Mouse (Mus musculus) CD4-positive, CD25-positive, alpha-beta regulatory T cell (primary cell): ENCODE measurements around the gene Psg29. TPM values are rescaled to one million over a fixed set of nuclear protein-coding genes. Genes with fewer than 3 reads are reported as not detected.

Experiments
- polyA plus RNA-seq: library from polyadenylated mRNA; unstranded; fragments of 100-300 nt; shearing (Covaris generic); gene quantifications from one replicate; pipeline ENCODE4 v1.2.1, GENCODE M21; 2017

Psg29 gene
- polyA plus RNA-seq = not detected

GRCm38 (mm10) chr7:17203177-17203576 lies at the start of gene Psg29:
TSS of gene Psg29 (plus strand) at chr7:17203477.

Other genes with a start within 250 kb of the Psg29 start
- gene Pnmal1, start 243.8 kb upstream of the Psg29 start, polyA plus RNA-seq = not detected
- 3.3 TPM for gene Gm42372, start 220.4 kb upstream of the Psg29 start, polyA plus RNA-seq
- 0.13 TPM for gene Ccdc8, start 210.8 kb upstream of the Psg29 start, polyA plus RNA-seq
- 136 TPM for gene Ppp5c, start 175.6 kb upstream of the Psg29 start, polyA plus RNA-seq
- 0.71 TPM for gene Hif3a, start 141.1 kb upstream of the Psg29 start, polyA plus RNA-seq
- gene Psg16, start 129.4 kb upstream of the Psg29 start, polyA plus RNA-seq = 0.68 TPM
- not detected for gene Ceacam3, start 53.2 kb upstream of the Psg29 start, polyA plus RNA-seq